Mouse (Mus musculus) embryo, embryonic 11 days (tissue): ENCODE measurements around the gene Wnt3a.
A peak's percentile ranks its signal among the peaks of the same experiment; 100 is the strongest.
"Not testable (repeated sequence)": the region's sequence is repeated elsewhere in the genome, so short reads cannot be mapped to it uniquely, and the experiment has no call there.

Experiments used
- DNase-seq: peaks from one replicate; pipeline ENCODE4 v3.0.0-alpha.2; 2015

The Wnt3a gene

DNA sequence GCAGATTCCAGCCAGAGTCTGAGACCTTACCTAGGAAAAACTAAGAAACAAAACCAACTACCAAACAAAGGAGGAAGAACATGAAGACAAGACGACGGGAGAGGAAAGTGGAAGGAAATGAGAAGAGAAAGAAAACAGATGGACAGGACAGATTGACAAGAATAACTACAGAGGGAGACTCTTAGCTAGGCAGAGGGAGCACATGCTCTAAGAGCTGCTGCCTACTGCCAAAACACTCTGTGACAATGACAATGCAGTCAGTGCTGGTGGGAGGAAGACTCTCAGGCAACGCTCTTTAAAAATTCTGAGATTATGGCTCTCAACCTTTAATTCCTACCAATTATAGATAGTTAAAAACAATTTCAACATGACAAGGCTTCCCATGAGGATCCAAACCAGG lies 73.6 kb downstream of the Wnt3a start:
- no peak for DNase-seq

DNA sequence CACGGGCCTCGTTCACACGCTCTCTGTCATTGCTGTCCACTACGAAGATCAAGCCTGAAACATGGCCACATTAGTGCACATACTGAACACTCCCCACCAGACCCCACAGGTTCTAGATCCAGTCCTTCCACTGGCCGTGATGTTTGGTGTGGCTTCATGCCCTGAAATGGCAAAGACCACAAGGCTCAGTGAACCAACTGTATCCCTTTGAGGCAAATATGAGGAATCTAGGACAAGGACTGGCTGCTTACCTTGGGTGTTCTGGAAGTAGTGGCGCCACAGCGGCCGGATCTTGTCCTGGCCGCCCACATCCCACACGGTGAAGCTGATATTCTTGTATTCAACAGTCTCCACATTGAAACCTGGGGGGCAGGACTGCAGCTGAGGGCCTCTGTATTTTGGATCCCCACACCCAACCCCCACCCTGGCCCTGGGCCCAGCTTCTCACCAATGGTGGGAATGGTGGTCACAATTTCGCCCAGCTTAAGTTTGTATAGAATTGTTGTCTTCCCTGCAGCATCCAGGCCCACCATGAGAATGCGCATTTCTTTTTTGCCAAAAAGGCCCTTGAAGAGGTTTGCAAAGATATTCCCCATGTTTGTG lies 77.6 kb downstream of the Wnt3a start:
- no peak for DNase-seq

DNA sequence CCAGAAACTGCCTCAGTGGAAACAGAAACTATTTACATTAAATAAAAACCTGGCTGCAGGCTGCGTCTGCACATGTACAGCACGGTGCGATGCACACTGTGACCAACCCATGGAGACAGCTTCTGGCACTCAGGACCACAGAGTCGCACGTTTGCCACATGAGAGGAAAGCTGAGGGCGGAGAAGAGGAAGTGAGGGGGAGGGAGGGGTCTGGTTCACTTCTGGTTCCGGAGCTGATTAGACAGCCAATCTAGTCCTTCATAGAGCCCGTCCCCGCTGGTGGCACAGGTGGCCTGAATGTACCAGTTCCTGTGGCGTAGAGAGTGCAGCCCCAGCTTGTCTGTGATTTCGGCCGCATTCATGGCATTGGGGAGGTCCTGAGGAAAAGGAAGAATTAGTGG lies 78.2 kb downstream of the Wnt3a start:
- not testable (repeated sequence) for DNase-seq

DNA sequence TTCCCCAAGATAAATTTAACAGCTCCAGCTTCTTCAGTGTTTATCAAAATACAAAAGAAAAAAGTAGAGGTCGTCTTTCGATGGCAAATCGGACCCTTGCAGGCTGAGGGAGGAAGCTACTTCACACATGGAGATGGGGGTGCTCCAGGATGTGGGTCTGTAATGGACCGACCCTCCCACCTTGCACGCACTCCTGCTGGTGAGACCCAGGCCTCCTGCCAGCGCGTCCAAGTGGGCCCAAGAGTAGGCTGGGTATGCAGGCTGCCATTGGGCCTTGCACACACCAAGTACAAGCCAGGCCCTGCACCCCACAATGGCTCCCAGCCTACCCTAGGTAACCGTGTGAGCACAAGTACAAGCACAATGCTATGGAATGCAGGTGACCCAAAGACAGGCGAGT lies 79.0 kb downstream of the Wnt3a start:
- DNase-seq, result not testable (repeated sequence)

DNA sequence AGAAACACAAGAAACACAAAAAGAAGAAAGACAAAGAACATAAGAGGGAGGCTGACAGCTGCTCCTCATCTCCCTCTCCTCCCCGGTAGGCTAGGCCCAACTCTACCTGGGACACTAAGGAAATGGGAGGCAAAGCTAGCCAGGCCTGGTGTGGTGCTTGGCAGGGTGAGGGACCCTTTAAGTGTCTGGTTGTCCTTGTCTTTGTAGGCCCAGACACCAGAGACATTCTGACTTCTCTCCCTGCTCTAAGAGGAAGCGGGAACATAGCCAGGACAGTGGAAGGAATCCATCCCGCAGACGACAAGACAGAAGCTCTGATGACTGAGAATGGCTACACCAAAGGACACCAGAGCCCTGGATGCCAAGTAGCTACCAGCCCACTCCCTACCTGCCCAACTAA lies 80.5 kb downstream of the Wnt3a start:
- DNase-seq, result no peak

DNA sequence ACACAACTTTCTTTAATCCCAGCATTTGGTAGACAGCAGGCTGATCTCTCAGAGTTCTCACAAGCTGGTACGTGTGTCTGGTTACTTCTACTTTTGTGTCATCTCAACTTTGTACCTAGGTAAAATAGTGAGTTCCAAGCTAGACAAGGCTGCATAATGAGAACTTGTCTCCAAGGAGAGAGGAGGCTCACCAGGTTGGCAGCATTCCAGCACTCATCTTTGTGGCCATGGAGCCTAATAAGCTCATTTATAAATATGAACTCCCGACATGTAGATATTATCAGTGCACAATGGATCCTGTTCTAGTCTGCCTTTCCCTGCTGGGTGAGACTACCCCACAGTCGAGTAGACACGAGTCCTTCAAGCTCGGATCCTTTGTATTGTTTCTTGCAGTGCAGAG lies 81.0 kb downstream of the Wnt3a start:
- DNase-seq, result no peak

DNA sequence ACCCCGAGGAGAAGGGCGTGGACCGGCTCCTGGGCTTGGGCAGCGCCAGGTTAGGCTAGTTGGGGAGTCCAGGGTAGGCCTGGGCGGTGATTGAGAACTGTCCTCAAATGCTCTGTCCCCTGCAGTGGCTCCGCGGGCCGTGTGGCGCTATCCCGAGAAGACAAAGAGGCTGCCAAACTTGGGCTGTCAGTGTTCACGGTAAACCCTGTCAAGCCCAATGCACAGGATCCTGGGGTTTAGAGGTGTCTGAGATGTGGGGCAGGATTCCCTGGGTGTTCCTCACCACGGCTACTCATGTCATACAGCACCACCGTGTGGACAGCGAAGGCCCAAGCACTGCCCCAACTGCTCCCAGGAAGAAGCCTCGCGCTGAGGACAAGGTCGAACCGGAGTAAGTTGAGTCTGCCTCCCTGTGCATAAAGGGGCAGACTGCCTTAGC lies 81.5 kb downstream of the Wnt3a start:
- DNase-seq, result peak; percentile 85

DNA sequence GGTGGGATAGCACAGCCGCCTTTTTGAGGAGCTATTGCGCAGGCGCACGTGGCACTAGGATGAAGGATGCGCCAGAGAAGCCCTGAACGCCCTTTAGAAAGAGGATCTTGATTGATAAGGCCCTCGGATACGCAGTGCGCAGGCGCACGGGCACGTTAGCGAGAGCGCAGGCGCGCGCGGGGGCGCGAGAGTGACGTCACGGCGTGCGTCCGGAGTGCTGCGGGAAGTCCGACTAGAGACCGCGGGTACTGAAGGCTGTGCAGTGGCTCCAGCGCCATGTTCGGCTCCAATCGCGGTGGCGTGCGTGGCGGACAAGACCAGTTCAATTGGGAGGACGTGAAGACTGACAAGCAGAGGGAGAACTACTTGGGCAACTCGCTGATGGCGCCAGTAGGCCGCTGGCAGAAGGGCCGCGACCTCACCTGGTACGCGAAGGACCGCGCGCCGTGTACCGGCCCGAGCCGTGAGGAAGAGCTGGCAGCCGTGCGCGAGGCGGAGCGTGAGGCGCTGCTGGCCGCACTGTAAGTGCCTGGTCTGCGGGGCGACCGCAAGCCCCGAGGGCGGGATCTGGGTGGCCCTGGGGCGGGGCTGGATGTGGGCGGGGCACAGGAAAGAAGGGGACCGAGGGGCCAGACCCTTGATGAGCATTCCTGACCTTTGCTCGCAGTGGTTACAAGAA lies 82.3 kb downstream of the Wnt3a start, which contains the start of gene 2310033P09Rik:
Gene 2310033P09Rik (plus strand): TSS at position 169 of the 679 bp plus-strand sequence.
- peak; percentile 98 for DNase-seq

DNA sequence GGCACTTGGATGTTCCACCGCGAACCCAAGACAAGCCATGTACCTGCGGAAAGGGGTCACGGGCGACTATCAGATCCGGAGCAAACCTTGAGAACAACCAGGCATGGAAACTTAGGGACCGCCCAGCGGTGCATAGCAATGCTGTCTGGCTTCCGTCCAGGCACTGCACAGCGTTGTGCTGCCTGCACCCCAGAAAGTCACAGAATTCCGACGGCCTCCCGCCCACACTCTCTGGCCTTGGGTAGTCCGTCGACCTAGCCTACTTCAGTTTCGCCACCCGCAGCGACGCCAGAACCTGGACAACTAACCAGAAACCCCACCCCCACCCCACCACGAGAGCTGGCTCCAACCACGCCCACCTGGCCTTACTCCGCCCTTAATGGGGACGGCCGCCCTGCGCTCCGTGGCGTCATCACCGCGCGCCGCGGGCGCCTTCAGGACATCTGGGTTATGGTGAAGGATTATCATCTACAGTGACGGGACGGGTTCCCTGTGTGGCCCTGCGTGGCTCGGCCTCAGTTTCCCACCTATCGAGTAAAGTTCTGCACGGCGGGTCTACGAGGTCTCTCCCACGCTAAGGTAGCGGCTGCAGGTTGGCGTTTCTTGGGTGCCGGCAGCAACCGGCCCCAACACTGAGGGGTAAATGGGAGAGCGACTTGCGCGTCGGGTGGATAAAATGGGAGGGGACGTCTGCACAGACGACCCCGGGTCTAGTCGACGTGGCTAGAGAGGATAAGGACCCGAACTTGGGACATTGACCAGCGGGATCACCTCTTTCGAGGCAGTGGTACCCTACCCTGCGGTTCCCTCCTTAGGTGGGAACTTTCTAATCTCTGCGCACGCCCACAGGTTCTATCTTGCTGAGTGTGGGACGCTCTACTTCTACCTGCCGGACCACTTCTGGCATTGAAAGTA lies 88.2 kb downstream of the Wnt3a start, which contains the start of gene Mrpl55:
Gene Mrpl55 (plus strand): TSS at position 406 of the 915 bp plus-strand sequence.
- peak; percentile 98 for DNase-seq

DNA sequence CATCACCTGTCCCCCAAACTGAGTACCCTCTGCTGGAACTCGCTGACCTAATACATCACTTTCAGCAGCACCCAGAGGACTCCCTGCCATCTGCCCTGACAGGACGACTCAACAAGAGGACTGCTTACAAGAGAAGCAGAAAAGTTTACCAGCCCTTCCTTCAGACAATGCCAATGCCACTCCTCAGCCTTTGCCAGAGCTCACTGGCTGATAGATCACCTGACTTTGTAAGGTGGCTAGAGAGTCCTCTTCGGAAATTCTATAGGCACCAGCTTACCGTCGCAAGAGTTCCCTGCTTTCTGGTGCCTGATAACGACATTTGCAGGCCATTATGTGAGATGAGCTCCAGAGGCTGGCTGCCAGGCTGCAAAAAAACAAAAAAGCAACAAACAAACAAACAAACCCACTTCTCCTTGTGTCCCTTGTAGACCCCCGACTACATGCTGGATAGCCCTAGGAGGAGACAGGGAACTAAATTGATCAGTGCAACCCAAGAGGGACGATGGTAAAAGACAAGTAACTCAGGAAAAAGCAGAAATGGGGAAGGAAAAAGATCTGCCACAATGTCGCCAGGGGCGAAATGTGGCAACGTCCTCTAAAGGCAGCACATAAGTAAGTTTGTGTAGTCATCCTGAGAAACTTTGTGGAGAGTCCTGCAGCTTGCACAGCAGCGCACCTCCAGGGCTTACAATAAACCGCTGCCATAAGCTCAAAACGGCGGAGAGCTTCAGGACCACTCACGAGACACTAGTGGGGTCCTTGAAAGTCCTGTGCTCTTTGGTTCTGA lies 89.1 kb downstream of the Wnt3a start:
- DNase-seq, result no peak
